Mouse (Mus musculus): ENCODE data around the gene Dydc2.
"Not testable (repeated sequence)": the region's sequence is repeated elsewhere in the genome, so short reads cannot be mapped to it uniquely, and the experiment has no call there.

The Dydc2 gene

GRCm38 (mm10) chr14:41069108-41069507, at the start of gene Dydc2:
TSS of gene Dydc2 (minus strand) at chr14:41069208.
- no peak for DNase-seq

- no peak for DNase-seq
Observed at GRCm38 (mm10) chr14:41116271-41116670, 47.3 kb upstream of the Dydc2 start.

DNA sequence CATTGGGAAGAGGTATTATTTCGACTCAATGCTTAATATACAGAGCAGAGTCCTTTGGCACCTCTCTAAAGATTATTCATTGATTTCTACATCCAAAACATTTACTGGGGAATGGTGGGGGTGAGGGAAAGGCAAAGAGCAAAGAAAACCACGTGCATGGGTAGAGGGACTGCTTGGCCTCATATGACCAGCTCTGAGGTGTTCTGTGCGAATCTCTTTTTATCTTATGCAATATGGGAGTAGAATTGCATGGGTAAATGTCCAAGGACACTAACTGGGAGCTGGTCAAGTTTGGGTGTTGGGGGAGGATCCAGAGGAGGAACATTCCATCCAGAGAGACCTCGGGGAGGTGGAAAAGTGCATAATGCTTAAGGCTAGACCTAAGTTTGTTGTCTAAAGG, 43.9 kb upstream of the Dydc2 start:
- DNase-seq, result no peak

- no peak for DNase-seq
Observed at GRCm38 (mm10) chr14:41111031-41111668, 42.1 kb upstream of the Dydc2 start.

- no peak for DNase-seq
Observed at GRCm38 (mm10) chr14:41104853-41105444, 35.9 kb upstream of the Dydc2 start, which contains the start of gene Mat1a. TSS of gene Mat1a (plus strand) at chr14:41105035.

GRCm38 (mm10) chr14:41102269-41102668, 33.3 kb upstream of the Dydc2 start:
- DNase-seq, result no peak

- DNase-seq, result no peak
Observed at GRCm38 (mm10) chr14:41101242-41101641, 32.2 kb upstream of the Dydc2 start.

DNA sequence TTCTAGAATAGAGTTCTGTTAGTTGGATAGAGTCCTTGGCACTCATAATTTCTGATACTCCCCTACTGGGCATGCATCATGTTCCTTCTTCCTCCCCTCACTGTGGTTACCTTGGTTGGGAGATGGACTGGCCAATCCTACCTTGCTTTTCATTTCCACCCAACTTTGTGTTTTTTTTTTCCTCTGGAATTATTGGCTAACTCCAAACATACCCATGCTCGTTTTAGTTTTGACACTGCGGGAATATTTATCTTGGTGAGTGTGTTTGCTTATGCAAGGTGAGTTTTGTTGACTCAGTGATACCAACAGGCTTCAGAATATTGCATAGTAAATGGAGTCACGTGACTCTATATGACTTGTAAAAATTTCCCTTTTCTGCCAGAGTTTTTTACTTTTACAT, 31.7 kb upstream of the Dydc2 start:
- no peak for DNase-seq

- no peak for DNase-seq
Observed at GRCm38 (mm10) chr14:41098726-41099125, 29.7 kb upstream of the Dydc2 start.

- no peak for DNase-seq
Observed at GRCm38 (mm10) chr14:41096296-41096860, 27.4 kb upstream of the Dydc2 start.

DNA sequence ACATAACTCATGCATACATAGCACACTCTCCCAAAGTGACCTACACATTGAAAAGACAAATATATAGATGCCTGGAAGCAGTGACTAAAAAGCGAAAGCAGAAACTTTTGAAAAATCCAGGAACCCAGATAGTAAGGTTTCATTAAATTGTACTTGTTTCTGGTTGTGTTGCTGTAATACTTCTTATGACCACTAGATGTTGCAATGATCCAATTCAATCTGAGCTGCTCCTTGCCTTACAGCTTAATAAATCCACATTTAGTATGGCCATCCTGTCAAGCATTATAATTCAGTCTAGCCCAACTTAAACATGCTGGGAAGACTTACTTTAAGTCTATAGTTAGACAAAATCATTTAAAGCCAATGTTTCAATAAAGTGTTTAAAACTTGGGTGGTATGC, 25.1 kb upstream of the Dydc2 start:
- DNase-seq, result no peak

DNA sequence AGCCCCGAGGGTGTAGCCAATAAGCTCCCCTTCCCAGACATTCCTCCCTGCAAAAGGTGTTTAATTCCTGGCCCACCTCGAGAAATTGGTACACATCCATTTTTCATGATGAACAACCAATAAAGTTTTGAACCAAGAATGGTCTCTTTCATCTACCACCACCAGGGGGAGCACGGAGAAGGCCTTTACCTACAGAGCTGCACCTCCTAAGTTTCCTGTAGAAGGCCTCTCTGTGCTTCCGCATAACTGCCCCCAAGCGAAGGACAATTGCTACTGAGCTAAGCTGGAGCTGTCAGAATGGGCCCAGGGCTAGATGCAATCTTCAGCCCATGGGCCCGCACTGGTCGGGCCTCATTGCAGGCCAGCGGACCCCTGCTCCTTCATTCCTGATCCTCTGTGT, 21.8 kb upstream of the Dydc2 start:
- DNase-seq, result no peak

- peak; percentile 17 for DNase-seq
Observed at GRCm38 (mm10) chr14:41087509-41087908, 18.5 kb upstream of the Dydc2 start.

GRCm38 (mm10) chr14:41082408-41082807, 13.4 kb upstream of the Dydc2 start:
- DNase-seq, result no peak

GRCm38 (mm10) chr14:41072944-41073275, 3.9 kb upstream of the Dydc2 start:
- DNase-seq, result no peak

GRCm38 (mm10) chr14:41072229-41072943, 3.4 kb upstream of the Dydc2 start, which contains the start of gene Dydc1:
TSS of gene Dydc1 (plus strand) at chr14:41072911.
- peak; percentile 90 for DNase-seq

DNA sequence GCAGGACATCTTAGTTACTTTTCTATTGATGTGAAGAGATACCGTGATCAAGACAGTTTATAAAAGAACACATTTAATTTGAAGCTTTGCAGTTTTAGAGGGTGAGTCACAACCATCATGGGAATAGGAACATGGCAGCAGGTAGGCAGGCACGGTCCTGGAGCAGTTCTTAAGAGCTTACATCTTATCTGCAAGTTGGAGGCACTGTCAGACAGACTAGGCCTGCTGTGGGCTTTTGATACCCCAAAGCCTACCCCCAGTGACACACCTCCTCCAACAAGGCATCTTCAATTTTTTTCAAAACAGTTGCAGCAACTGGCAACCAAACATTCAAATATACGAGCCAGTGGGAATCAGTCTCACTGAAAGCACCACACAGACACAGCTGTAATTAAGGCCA, 1.3 kb upstream of the Dydc2 start:
- no peak for DNase-seq

DNA sequence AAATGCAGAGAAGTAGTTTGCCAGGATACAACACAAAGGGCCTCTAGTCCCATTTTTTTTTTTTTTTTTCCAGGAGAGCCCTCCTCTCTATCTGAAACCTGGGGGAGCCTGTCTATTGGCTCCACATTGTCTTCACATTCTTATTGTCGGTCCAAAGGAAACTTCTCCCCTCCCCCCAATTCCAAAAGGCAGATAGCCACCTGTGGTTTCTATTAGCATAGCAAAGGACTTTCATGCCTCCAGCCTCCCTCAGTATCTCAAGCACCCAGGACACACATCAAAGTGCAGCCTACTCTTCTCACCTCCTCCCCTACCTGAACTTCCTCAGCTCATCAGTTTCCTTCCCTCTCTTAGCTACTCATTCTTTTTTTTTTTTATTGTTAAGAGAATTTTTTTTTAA, 2.6 kb downstream of the Dydc2 start:
- no peak for DNase-seq

- DNase-seq, result no peak
Observed at GRCm38 (mm10) chr14:41065168-41065567, 3.8 kb downstream of the Dydc2 start.

GRCm38 (mm10) chr14:41053190-41053589, 15.8 kb downstream of the Dydc2 start:
- not testable (repeated sequence) for DNase-seq

- no peak for DNase-seq
Observed at GRCm38 (mm10) chr14:41052481-41052880, 16.5 kb downstream of the Dydc2 start.

- DNase-seq, result no peak
Observed at GRCm38 (mm10) chr14:41050471-41050870, 18.5 kb downstream of the Dydc2 start.

DNA sequence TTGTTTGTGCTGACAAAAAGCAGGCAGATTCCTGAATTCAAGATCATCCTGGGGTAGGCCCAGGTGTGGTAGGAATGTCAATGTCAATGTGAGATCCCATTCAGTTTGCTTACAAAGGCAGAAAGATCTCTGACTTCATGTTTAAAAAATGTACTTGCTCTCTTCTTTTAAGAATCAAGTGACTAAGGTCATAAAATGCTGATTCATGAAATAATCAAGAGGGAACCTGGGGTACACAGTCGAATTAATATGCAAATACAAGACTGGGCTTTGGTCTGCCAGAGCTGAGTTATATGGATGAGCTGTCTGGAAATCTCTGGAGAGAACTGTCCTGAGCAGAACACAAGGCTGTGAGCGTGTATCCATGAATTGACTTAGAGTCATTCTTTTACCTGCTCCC, 21.6 kb downstream of the Dydc2 start:
- DNase-seq, result no peak
